Mouse (Mus musculus) CD4-positive, CD25-positive, alpha-beta regulatory T cell, adult 2 months (primary cell): ENCODE measurements around the gene Fbp1.
A peak's percentile ranks its signal among the peaks of the same experiment; 100 is the strongest.
"Not testable (repeated sequence)": the region's sequence is repeated elsewhere in the genome, so short reads cannot be mapped to it uniquely, and the experiment has no call there.

ENCODE experiments used
- DNase-seq: peaks from one replicate; pipeline ENCODE4 v3.0.0-alpha.2; 2012; ENCODE audit warnings: low read depth, low spot score

Fbp1 gene

GRCm38 (mm10) chr13:62887712-62888441 lies at the start of gene Fbp1:
Fbp1 (minus strand) TSS chr13:62888282.
- peak; percentile 21 for DNase-seq

DNA sequence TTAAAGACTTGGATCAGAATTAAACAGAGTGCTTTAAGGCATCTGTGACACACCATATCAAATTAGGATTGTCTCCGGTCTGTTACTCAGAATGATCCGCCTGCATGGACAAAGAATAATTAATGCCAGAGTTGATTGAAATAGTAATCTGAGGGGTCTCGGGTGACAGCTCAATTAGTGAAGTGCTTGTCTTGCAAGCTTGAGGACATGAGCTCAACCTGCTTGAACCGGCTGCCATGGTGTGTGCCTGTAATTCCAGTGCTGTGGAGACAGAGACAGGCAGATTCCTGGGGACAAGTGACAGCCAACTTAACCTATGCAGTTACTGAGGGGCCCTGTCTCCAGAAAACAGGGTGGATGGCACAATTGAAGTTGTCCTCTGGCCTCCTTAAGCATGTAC lies 44.4 kb upstream of the Fbp1 start:
- DNase-seq: no peak

GRCm38 (mm10) chr13:62929766-62930389 lies 41.8 kb upstream of the Fbp1 start:
- DNase-seq: no peak

DNA sequence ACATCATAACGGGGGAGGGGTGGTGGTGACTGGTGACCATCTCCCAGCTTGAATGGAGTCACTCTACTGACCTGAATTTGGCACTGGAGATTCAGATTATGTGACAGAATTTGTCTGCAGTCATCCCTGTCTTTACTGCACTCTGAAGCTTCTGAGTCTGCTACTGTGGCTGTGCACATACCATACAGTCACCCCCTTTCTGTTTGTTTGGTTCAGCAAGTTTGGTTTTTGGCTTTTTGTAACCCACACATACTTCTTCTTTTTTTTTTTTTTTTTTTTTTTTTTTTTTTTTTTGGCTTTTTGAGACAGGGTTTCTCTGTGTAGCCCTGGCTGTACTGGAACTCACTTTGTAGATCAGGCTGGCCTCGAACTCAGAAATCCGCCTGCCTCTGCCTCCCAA lies 41.1 kb upstream of the Fbp1 start:
- DNase-seq: not testable (repeated sequence)

- no peak for DNase-seq
Measured at GRCm38 (mm10) chr13:62927470-62927869, 39.4 kb upstream of the Fbp1 start.

DNA sequence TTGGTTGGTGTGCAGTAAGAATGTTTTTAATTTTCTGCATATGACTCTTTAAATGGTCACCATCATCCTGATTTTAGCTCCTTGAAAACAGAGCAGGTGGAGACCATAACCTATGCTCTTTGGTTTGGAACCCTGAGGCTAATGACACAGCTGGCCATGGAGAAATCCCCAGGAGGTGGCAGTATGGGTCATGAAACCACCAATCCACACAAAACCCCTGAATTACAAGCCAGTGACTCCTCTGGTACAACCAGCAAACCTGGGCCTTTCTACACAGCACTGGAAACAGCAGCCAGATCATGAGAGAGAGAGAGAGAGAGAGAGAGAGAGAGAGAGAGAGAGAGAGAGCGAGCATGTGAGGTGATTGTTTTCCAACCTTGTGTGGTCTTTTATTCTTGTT lies 38.4 kb upstream of the Fbp1 start:
- peak; percentile 44 for DNase-seq

DNA sequence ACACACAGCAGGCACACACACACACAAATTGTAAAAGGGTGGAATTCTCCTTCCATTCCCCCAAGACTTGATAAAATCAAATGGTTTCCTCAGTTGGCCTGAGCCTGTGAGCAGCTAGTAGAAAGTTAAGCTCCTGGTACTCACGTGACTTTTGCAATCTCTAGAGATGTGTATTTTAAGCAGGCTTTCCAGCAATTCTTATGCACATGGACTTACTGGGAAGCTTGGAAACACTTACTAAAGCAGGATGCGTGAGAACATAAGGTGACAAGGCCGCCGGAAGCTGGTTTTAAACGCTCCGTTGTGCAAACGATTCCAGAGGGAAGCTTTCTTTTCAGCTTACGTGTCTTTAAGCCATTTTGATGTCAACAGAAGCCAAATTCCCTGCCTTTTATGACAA lies 35.1 kb upstream of the Fbp1 start:
- DNase-seq: no peak

DNA sequence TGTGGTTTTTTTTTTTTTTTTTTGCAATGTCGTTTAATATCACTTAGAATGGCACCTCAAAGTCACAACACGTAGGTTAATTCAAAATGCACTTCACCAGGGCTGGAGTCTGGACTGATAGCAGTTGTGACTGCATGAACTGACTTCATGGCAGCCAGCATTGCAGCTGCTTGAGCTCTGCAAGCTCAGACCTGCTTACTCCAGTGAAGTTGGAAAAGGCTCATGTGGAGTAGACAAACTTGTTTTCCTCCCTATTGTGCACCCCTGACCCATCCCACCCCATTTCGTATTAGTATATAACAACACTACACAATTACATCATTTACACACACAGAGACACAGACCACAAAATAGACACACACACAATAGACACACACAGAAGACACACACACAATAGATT lies 34.6 kb upstream of the Fbp1 start:
- DNase-seq: no peak

- peak; percentile 84 for DNase-seq
Measured at GRCm38 (mm10) chr13:62919647-62920341, 31.7 kb upstream of the Fbp1 start.

GRCm38 (mm10) chr13:62917416-62918110 lies 29.5 kb upstream of the Fbp1 start:
- no peak for DNase-seq

DNA sequence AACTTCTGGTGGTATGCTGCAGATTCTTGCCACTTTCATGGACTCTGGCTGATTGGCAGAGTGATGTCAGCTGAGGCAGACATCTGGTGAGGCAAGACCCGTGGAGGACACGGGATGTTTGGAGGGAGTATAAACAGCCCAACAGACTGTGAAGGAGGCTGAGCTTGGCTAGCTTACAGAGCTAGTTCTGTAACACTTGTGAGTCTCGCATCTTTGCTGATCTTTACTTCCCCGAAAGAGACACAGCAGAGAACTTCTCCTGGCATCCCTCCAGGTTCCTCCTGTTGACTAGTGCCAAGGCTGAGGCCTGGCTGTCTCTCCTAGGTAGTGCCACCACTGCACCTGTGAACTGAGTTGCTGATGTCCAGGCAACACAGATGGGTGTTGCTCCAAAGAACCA lies 28.6 kb upstream of the Fbp1 start:
- DNase-seq: no peak

DNA sequence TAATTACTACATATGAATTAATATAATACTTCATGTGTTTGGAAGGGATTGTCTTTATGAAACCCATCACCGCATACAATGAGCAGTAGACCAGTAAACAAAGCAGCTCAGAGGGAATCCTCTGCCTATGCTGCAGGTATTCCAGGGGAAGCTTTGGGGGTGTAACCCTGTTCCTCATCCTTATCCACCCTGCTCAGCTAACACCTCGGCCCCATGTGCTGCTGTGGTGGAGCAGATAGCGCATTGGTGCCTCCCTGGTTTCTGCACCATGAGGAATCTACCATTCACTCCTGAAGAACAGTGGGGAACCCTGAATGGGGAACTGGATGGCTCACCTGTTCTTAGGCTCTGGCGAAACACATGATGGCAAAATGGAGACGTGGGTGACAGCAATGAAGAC lies 23.5 kb upstream of the Fbp1 start:
- DNase-seq: no peak

DNA sequence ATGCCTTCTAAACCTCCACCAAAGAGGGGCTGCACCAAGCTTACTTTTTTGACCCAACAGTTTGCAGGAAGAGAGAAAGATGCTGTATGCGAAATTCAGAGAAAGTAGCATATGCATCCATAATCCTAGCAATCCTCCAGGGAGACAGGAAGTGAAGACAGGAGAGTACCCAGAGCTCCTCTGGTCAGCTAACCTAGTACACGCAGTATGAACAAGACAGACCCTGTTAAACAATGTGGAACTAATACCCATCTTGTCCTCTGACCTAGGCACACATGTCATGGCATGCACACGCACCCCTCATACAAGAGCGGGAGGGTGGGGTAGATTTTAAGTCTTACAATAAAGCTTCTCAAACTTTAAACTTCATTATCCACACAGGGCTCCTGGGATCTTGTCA lies 22.1 kb upstream of the Fbp1 start:
- DNase-seq: no peak

DNA sequence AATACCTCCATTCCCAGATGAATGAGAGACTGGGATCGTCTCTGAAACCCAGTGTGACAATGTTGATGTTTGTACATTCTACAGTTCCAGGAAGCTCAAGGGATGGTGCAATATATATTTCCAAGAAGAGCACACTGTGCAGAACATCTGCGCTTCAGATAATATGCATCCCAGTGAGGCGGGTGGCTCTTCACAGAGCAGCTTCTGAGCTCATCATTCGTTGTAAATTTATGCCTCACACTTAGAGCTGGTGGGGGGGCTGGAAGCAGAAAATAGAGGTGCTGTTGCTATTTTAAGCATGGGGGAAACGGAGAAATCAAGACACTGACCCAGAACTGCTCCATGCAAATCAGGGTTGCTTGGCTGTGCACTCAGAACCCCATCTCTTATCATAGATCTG lies 21.7 kb upstream of the Fbp1 start:
- DNase-seq: no peak

- DNase-seq: no peak
Measured at GRCm38 (mm10) chr13:62908163-62908559, 20.1 kb upstream of the Fbp1 start.

DNA sequence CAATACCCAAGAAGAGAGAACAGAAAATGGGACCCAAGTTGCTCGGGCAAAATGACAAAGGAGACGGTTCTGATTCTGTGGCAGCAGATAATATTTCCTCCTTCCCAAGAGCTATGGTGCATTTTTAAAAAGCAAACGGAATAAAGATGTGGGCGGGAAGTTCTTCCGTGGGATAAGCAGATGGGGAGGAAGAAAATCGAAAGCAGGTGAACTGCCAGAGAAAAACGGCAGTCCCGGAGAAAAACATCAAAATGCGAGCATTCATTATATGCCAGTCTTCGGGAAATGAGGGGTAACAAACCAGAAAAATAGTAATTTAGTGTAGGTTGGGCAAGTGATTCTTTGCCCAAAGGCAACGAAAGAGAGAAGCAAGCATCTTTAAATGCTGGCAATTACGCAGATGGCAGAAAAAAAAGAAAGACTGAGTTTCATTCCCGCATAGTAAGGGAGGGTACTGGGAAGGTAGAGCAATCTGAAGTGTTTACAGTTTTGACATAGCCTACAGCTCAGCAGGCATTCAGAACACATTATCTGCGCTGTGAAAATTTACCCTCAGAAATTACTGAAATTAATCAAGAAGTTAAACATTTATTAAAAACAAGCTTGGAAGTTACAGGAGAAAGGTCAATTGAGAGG lies 19.6 kb upstream of the Fbp1 start:
- DNase-seq: no peak

DNA sequence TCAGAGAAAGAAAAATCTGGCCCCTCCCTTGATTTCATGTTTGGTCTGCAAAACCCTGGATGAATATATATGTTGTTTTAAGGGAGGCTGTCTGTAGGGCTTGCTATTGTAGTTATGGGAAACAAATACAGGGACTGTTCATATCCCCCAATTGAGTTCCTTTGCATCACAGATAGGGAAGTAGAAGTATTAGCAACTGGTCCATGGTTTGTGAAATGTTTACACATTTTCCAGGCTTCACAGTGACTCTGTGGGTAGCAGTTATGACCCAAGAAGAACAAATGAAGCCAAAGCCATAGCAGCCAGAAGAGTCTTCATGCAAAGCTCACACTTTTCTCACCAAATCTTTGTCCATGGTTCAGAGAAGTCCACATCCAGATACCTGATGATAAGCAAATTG lies 13.1 kb upstream of the Fbp1 start:
- no peak for DNase-seq

DNA sequence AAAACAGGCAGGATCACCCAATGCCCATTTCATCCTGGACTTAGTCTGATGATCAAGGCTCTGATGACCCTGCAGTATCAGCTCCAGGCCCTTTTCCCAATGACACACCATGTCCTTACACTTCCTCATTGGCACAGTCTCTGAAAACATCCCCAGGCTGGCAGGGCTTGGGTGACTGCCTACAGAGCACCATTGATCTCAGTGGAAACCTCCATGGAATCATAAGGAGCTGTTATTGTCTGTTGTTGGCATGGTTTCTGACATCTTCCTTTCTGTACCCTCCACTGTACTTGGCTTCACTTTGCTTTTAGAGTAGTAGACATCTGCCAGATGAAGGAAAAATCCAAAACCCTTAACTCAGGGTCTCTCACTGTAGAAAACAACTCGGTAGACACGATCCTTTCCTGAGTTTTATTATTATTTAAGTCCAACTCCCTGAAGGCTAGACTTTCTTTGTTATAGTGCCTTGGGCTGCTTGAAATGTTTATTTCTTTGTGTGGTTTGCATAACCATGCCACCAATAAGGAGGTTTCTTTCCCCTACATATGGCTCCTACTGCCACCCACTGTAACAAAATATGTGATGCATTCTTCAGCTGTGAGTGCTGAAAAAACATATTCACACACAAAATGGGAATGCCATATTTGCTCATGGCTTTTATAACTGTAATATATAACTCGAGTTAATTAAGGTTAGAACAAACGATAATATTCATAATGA lies 10.0 kb upstream of the Fbp1 start:
- DNase-seq: no peak

GRCm38 (mm10) chr13:62893044-62893842 lies 5.2 kb upstream of the Fbp1 start:
- no peak for DNase-seq

DNA sequence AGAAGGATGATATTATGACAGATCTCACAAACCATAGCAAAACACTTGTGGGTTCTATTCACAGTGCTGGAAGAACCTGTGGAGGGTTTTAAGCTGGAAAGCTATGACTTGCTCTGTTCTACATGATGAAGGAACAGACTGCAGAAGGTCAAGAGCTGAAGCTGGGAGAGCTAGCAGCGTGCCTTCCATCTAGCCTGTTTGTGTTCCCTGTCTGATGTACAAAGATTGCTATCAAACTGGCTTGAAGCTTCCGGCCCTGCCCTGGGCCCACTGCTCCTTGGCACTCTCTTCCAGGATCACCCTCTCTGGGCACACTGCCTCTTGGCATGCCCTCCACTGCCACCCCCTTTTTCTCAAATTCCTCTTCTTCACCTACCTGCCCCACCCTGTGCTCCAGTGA lies 1.2 kb upstream of the Fbp1 start:
- DNase-seq: no peak
